Mouse (Mus musculus): ENCODE results near the gene Cdh22.

DNA sequence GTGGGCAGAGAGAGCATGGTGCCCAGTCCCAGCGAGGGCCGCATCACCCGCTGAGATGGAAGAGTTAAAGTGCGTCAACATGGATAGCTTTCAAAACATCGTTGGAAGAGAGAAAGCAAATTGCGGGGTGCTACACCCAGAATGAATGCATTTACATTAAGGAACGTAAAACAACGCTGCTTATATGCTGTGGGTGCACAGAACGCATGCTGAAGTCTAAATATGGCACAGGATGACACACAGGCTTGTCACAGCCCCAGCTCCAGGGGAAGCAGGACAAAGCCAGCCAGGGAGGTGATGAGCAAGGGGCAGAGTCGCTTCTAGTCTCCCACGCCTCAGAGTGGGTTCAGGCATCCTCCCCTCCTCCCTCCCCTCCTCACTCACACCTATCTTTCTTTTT, 27.0 kb downstream of the Cdh22 start:
- TF ChIP-seq POLR2A (IDR thresholded peaks at IDR 0.05; ENCODE audit: low read depth, low read length) (no peak), CTCF (IDR thresholded peaks at IDR 0.05; ENCODE audit: extremely low read depth, insufficient read depth, insufficient read length, insufficient replicate concordance) (no peak)
